Mouse (Mus musculus) hindbrain, postnatal 0 days (tissue): Measurements from ENCODE around the gene Tmprss2. TPM values are rescaled to one million over a fixed set of nuclear protein-coding genes. Genes with fewer than 3 reads are reported as not detected.

ENCODE experiments used
- ATAC-seq: fragments of 200-750 bp; cut with Nextera tagmentation; 2 replicates; pipeline ENCODE4 v1.8.0; 2017; ENCODE audit warnings: mild to moderate bottlenecking, moderate TSS enrichment, moderate library complexity
- DNase-seq: peaks from one replicate; pipeline ENCODE4 v3.0.0-alpha.2; 2015; ENCODE audit warnings: low spot score
- H3K27ac ChIP-seq: fragments of 300-500 bp; sonication (generic); 2 replicates; pipeline ENCODE4 v1.5.1; 2014; ENCODE audit warnings: mild to moderate bottlenecking
- H3K27me3 ChIP-seq: fragments of 300-500 bp; sonication (generic); 2 replicates; pipeline ENCODE4 v1.6.1; 2014; ENCODE audit warnings: low read length, mixed read lengths; ENCODE audit not compliant: insufficient read depth
- H3K36me3 ChIP-seq: fragments of 300-500 bp; sonication (generic); 2 replicates; pipeline ENCODE4 v1.6.1; 2014; ENCODE audit warnings: low read length, mixed read lengths; ENCODE audit not compliant: insufficient read depth
- H3K4me1 ChIP-seq: fragments of 300-500 bp; sonication (generic); 2 replicates; pipeline ENCODE4 v1.6.1; 2014; ENCODE audit warnings: antibody characterized with exemption, low read length, mixed read lengths; ENCODE audit not compliant: insufficient read depth
- H3K4me2 ChIP-seq: fragments of 300-500 bp; sonication (generic); 2 replicates; pipeline ENCODE4 v1.6.1; 2014; ENCODE audit warnings: low read depth, mild to moderate bottlenecking, low read length, moderate library complexity, mixed read lengths
- H3K4me3 ChIP-seq: fragments of 300-500 bp; sonication (generic); 2 replicates; pipeline ENCODE4 v1.5.1; 2014; ENCODE audit warnings: low read length
- H3K9ac ChIP-seq: fragments of 300-500 bp; sonication (generic); replicated peaks from 2 replicates; pipeline ENCODE4 v1.6.1; 2014; ENCODE audit warnings: mild to moderate bottlenecking, low read length, moderate library complexity, mixed read lengths
- H3K9me3 ChIP-seq: fragments of 300-500 bp; sonication (generic); 2 replicates; pipeline ENCODE4 v1.6.1; 2016; ENCODE audit warnings: low read length, mixed read lengths
- CTCF ChIP-seq: IDR thresholded peaks from 2 replicates; pipeline ENCODE4 v1.5.1; 2016; ENCODE audit warnings: antibody characterized with exemption, control low read depth, low read depth
- WGBS: fragments of 180-500 bp; shearing (Covaris S2); extraction: QIAGEN DNeasy Blood & Tissue Kit; methylation state at CpG from one replicate; pipeline ENCODE4 v1.1.7; 2014; 5-methylcytosine and 5-hydroxymethylcytosine counted together
- polyA plus RNA-seq: library from polyadenylated mRNA; unstranded; fragments of >200 nt; fragmentation: Nextera tagmentation; extraction: Ambion mirVana; gene quantifications from 2 replicates; pipeline ENCODE4 v1.2.1, GENCODE M21; 2015
- total RNA-seq: library from RNA; depleted of rRNA; stranded (reverse); fragments of >200 nt; gene quantifications from 2 replicates; pipeline ENCODE4 v1.2.3, GENCODE M21; 2014; rRNA removed

Gene Tmprss2
- total and polyA plus RNA-seq, 2 experiments from 2014 or later, result 0.04 TPM; not detected in 1

GRCm38 (mm10) chr16:97521983-97522382 is 89.0 kb downstream of the Tmprss2 start:
- H3K27me3 ChIP-seq, result no peaks in the 10 kb centered on the region
- no peak for TF ChIP-seq CTCF
- H3K9ac ChIP-seq, result no peak overlapping the region
- ATAC-seq (no peak), DNase-seq (no peak)
- H3K4me2 ChIP-seq, result no peak overlapping the region
- H3K36me3 ChIP-seq, result no peaks in the 10 kb centered on the region
- WGBS, result 72% methylated on average over 6 of the region's 6 CpGs
- H3K9me3 ChIP-seq, result no peaks in the 10 kb centered on the region
- H3K27ac ChIP-seq, result no peak overlapping the region
- no peak overlapping the region for H3K4me3 ChIP-seq
- H3K4me1 ChIP-seq, result no peaks in the 10 kb centered on the region

GRCm38 (mm10) chr16:97516341-97516740 is 94.7 kb downstream of the Tmprss2 start:
- no peak overlapping the region for H3K27ac ChIP-seq
- H3K4me1 ChIP-seq, result no peaks in the 10 kb centered on the region
- TF ChIP-seq CTCF, result no peak
- no peak overlapping the region for H3K9ac ChIP-seq
- 69% methylated on average over 3 of the region's 3 CpGs for WGBS
- H3K4me3 ChIP-seq, result no peak overlapping the region
- no peaks in the 10 kb centered on the region for H3K27me3 ChIP-seq
- no peaks in the 10 kb centered on the region for H3K36me3 ChIP-seq
- no peaks in the 10 kb centered on the region for H3K9me3 ChIP-seq
- H3K4me2 ChIP-seq, result no peak overlapping the region
- DNase-seq (no peak), ATAC-seq (no peak)

Other genes starting within 250 kb of the Tmprss2 start
- gene Mx1, start 148.3 kb downstream of the Tmprss2 start, total RNA-seq, result 0.42 and 0.86 TPM in 2 replicates
- gene Mx1, start 148.3 kb downstream of the Tmprss2 start, polyA plus RNA-seq, result 0.21 TPM in 1 of 2 replicates, not detected in the other
- gene Fam3b, start 96.4 kb downstream of the Tmprss2 start, total RNA-seq, result not detected in 2 replicates
- gene Fam3b, start 96.4 kb downstream of the Tmprss2 start, polyA plus RNA-seq, result not detected in 2 replicates
- 0.25 and 1.4 TPM in 2 replicates for gene Ripk4, start 152.6 kb upstream of the Tmprss2 start, total RNA-seq
- 0.53 and 0.69 TPM in 2 replicates for gene Ripk4, start 152.6 kb upstream of the Tmprss2 start, polyA plus RNA-seq
- gene Prdm15, start 240.7 kb upstream of the Tmprss2 start, total RNA-seq, result 11.0 and 13.6 TPM in 2 replicates
- gene Prdm15, start 240.7 kb upstream of the Tmprss2 start, polyA plus RNA-seq, result 4.1 and 5.5 TPM in 2 replicates